Mouse (Mus musculus) brain, embryonic 14.5 days (tissue): ENCODE measurements around the gene Casz1. TPM values are rescaled to one million over a fixed set of nuclear protein-coding genes. Genes with fewer than 3 reads are reported as not detected.

Source experiments
- DNase-seq: peaks from one replicate; pipeline ENCODE4 v3.0.0-alpha.2; 2011; ENCODE audit warnings: low read depth
- CTCF ChIP-seq: fragments of 200-500 bp; IDR thresholded peaks from 2 replicates; pipeline ENCODE4 v1.5.1; 2012; ENCODE audit warnings: inconsistent platforms, mild to moderate bottlenecking, moderate library complexity, borderline replicate concordance; ENCODE audit not compliant: insufficient read depth, insufficient read length; ENCODE audit errors: extremely low read depth
- POLR2A ChIP-seq: fragments of 200-500 bp; IDR thresholded peaks from 2 replicates; pipeline ENCODE4 v1.6.1; 2012; ENCODE audit warnings: mild to moderate bottlenecking, inconsistent platforms, borderline replicate concordance; ENCODE audit not compliant: poor library complexity, insufficient read depth, insufficient read length, severe bottlenecking; ENCODE audit errors: extremely low read depth
- polyA plus RNA-seq: library from polyadenylated mRNA; depleted of rRNA; stranded (reverse); fragments of >200 nt; gene quantifications from 2 replicates; pipeline ENCODE4 v1.2.3, GENCODE M21; 2012

Casz1 gene
- polyA plus RNA-seq, 1 experiment: 6.9 TPM

DNA sequence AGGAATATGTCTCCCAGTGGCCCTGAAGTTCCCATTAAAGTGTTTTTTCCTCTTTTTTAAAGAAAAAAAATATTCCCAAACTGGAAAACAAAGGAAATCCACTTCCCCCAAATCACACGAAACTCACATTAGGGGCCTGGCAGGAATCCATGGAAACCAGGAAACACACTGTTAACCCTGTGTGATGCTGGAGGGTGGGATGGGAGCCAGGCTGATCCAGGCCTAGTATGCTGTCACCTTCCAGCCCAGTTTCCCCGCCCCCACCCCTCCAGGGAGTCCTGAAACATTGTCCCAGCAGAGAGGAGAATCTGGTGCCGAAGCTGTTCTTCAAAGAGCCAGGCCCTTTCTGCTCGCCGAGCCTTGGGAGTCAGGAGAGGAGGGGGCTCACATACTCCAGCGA is 32.2 kb downstream of the Casz1 start:
- TF ChIP-seq POLR2A (no peak), CTCF (no peak)
- DNase-seq: peak; percentile 44

DNA sequence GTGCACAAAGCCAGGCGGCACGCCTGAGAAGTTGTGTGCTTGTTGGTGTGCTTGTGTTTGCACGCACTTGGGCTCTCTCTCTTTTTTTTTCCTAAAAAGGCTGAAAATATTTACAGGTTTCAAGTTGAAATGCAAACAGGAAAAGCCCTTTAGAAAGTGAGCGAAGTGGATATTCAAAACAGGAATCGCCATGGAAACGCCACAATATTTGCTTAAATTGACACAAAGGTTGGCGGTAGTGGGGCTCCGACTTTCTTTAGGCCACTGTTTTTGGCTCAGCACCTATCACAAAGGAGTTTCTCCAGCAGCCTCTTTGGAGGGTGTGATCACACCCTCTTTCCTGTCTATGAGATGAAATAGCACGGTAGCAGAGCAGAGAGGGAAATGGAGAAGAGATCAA is 32.8 kb downstream of the Casz1 start:
- TF ChIP-seq POLR2A (no peak), CTCF (no peak)
- DNase-seq: peak; percentile 67

DNA sequence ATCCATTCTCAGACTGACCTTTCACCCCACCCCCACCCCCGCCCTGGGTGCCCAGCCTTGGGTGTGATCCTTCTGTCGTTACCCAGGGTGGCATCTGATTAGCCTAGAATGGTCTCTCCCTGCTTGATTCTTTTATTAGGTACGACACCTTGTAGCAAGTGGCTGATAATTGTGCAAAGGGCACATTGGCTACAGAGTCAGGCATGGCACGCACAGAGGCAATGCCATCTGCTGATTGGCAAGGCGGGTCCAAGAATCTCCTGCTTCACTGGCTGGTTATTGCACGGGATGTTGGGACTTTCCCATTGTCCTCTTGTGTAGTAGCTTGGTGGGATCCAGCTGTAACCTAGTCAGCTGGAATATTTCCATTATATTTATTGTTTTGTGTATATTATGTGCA is 33.4 kb downstream of the Casz1 start:
- TF ChIP-seq POLR2A (no peak), CTCF (no peak)
- DNase-seq: peak; percentile 41

DNA sequence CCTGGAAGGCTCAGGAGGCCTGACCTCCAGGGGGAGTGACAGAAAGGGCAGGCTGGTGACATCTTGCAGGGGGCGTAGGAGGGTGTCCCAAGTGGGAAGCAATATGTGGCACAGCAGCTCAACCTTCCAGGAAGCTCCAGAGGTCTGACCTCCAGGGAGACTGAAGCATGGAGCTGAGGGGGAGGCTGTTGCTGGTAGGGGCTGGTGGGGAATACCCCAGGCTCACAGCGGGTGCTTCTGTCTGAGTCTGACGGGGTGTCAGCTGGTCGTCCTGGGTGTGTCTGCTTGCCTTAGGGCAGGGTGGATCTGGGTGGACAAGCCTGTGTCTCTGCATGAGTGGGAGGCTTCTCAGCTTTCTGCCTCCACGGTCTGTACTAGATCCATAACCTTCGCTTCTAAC is 38.1 kb downstream of the Casz1 start:
- no peak for DNase-seq
- TF ChIP-seq POLR2A: no peak
- TF ChIP-seq CTCF: no peak

DNA sequence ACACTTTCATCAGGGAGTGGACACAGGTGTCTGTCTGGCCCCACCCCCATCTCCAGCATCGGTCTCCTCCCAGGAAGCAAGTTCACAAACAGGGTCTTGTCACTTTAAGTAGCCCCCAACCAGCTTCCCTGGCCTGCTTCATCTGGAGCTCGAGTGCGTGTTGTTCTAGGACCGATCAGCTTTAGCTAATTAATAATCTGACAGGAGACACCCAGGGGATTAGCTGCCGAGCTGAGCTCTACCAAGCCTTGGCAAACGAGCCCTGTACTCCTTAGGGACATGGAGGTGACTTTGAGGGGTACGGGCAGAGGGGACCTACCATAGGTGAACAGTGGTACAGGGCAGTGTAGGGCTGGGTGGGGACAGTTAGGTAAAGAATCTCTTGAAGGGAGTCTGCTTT is 40.7 kb downstream of the Casz1 start:
- DNase-seq: peak; percentile 42
- TF ChIP-seq CTCF (no peak), POLR2A (no peak)

GRCm38 (mm10) chr4:148846203-148846602 is 42.0 kb downstream of the Casz1 start:
- peak; percentile 37 for DNase-seq

GRCm38 (mm10) chr4:148846724-148847123 is 42.5 kb downstream of the Casz1 start:
- no peak for TF ChIP-seq POLR2A
- no peak for DNase-seq

More at GRCm38 (mm10) chr4:148846203-148846602, 42.0 kb downstream of the Casz1 start:
- TF ChIP-seq CTCF: no peak
- TF ChIP-seq POLR2A: no peak

GRCm38 (mm10) chr4:148847636-148848035 is 43.4 kb downstream of the Casz1 start:
- DNase-seq: no peak
- TF ChIP-seq POLR2A (no peak), CTCF (no peak)

DNA sequence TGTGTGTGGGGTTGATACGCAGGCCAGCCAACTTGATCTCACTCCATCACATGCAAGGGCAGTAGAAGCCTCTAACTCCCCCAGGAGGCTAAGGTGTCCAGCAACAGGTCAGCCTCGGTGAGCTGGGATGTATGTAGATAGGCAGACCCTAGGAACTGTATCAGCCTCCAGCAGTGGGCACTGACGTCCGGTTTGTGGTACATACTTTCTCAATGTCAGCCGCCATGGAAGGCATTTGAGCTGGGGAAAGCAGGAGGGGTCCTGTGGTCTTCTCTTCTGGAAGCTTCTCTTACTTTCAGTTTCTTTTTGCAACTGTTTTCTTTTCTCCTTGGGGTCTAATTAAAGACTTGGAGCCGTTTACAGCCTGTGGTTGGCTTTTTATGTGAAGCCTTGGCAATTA is 45.2 kb downstream of the Casz1 start:
- TF ChIP-seq CTCF (no peak), POLR2A (no peak)
- no peak for DNase-seq

- TF ChIP-seq CTCF (no peak), POLR2A (no peak)
- DNase-seq: no peak
Measured at GRCm38 (mm10) chr4:148853057-148853456, 48.8 kb downstream of the Casz1 start.

DNA sequence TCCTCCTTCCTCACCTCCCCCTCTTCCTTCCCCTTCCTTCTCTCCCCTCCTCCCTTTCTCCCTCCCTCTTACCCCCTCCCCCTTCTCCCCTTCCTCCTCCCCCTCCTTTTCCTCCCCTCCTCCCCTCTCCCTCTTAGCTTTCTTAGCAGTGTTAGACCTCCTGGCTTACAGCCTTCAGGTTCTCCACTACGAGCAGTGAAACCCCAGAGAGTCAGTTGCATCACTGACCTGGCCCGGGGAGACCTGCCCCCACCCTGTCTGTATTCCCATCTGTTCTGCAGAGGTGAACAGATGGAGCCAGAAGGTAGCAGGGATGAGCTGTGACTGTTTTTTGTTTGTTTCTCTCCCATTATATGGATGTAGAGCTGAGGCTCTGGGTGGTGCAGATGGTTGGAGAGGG is 49.9 kb downstream of the Casz1 start:
- no peak for TF ChIP-seq CTCF
- peak; percentile 57 for DNase-seq

DNA sequence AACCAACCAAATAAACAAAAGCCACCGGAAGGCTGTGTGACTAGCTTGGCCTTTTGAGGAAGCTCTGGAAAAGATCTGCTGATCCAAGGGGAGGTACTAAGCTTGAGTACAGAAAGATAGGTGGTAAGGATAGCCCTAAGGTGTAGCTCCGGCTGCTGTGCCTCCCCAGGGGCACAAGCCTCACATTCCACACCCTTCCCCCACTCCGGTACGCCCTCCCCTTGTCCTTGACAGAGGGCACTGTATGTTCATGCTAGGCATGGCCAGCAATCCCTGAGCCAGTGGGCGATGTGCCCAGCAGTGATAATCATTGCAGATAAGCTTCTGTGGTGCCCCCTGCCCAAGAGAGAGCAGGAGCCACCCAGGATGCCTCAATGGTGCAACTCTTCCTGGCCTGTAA is 51.3 kb downstream of the Casz1 start:
- peak; percentile 15 for DNase-seq
- TF ChIP-seq POLR2A (no peak), CTCF (no peak)

GRCm38 (mm10) chr4:148856216-148856615 is 52.0 kb downstream of the Casz1 start:
- peak; percentile 45 for DNase-seq
- TF ChIP-seq POLR2A: no peak
- no peak for TF ChIP-seq CTCF
